Mouse (Mus musculus) intestine, postnatal 0 days (tissue): Measurements from ENCODE around the gene Ypel4. TPM values are rescaled to one million over a fixed set of nuclear protein-coding genes. Genes with fewer than 3 reads are reported as not detected.
A peak's percentile ranks its signal among the peaks of the same experiment; 100 is the strongest.

Experiments used
- ATAC-seq: fragments of 200-750 bp; cut with Nextera tagmentation; 2 replicates; pipeline ENCODE4 v1.8.0; 2017; ENCODE audit warnings: mild to moderate bottlenecking, moderate TSS enrichment, moderate library complexity
- H3K27ac ChIP-seq: fragments of 300-500 bp; sonication (generic); 2 replicates; pipeline ENCODE4 v1.5.1; 2014; ENCODE audit warnings: mild to moderate bottlenecking, low read depth, low read length, moderate library complexity
- H3K27me3 ChIP-seq: fragments of 300-500 bp; sonication (generic); replicated peaks from 2 replicates; pipeline ENCODE4 v1.6.1; 2014; ENCODE audit warnings: low read length, mixed read lengths; ENCODE audit not compliant: control insufficient read depth, insufficient read depth
- H3K36me3 ChIP-seq: fragments of 300-500 bp; sonication (generic); 2 replicates; pipeline ENCODE4 v1.6.1; 2014; ENCODE audit warnings: mild to moderate bottlenecking, moderate library complexity; ENCODE audit not compliant: control insufficient read depth, insufficient read depth
- H3K4me1 ChIP-seq: fragments of 300-500 bp; sonication (generic); replicated peaks from 2 replicates; pipeline ENCODE4 v1.6.1; 2014; ENCODE audit warnings: antibody characterized with exemption, low read length, mixed read lengths; ENCODE audit not compliant: control insufficient read depth, insufficient read depth
- H3K4me2 ChIP-seq: fragments of 300-500 bp; sonication (generic); replicated peaks from 2 replicates; pipeline ENCODE4 v1.6.1; 2014; ENCODE audit warnings: low read depth, mild to moderate bottlenecking, moderate library complexity
- H3K4me3 ChIP-seq: fragments of 300-500 bp; sonication (generic); 2 replicates; pipeline ENCODE4 v1.5.1; 2014; ENCODE audit warnings: low read depth, low read length
- H3K9ac ChIP-seq: fragments of 300-500 bp; sonication (generic); 2 replicates; pipeline ENCODE4 v1.6.1; 2014; ENCODE audit warnings: mild to moderate bottlenecking, low read depth, low read length
- H3K9me3 ChIP-seq: fragments of 300-500 bp; sonication (generic); 2 replicates; pipeline ENCODE4 v1.6.1; 2016; ENCODE audit warnings: mixed run types; ENCODE audit not compliant: control insufficient read depth
- CTCF ChIP-seq: sonication (generic); IDR thresholded peaks from 2 replicates; pipeline ENCODE4 v1.5.1; 2016; ENCODE audit warnings: low read depth, mild to moderate bottlenecking, control low read depth, antibody characterized with exemption, moderate library complexity
- WGBS: fragments of 180-500 bp; shearing (Covaris S2); extraction: QIAGEN DNeasy Blood & Tissue Kit; methylation state at CpG from one replicate; pipeline ENCODE4 v1.1.7; 2014; 5-methylcytosine and 5-hydroxymethylcytosine counted together
- polyA plus RNA-seq: library from polyadenylated mRNA; unstranded; fragments of >200 nt; fragmentation: Nextera tagmentation; extraction: Ambion mirVana; gene quantifications from 2 replicates; pipeline ENCODE4 v1.2.1, GENCODE M21; 2015

The Ypel4 gene
- polyA plus RNA-seq, 1 experiment from 2014 or later = 1.9 TPM

DNA sequence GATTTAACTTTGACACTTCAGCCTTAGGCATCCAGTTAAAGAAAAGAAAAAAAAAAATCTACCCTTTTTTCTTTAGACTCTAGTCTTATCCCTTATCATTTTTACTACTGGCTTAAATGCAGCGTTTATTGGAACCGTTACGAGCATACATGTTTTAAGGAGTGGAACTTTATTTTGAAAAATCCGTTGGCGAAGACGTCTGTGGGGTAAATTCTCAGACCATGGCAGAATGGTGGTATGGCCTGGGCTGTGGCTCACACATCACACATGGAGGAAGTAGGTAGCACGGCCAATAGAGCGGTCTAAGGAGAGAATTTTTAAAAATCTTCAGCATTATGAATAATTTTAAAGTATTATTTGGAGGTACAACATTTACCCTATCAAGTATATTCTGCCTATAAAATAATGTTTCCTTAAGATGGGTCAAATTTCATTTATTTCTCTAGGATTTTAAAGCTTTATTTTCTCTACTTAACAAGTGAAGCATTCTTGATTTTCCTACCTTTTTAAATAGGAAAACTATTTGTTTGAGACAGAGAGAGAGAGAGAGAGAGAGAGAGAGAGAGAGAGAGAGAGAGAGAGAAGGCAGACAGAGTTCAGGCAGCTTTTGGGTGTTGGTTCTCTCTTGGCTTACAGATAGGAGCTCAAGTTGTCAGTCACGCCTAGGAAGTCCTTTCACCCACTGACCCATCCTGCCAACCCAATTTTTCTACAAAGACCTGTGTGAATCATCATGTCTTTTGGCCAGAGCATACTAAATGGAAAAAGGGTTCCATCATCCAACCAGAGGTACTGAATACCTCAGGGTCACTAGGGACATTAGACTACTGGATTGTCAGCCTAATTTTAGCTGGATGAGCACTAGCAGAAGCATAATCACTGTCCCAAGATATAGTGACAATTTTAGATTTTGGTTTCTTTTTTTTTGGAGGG is 17.2 kb upstream of the Ypel4 start:
- H3K27me3 ChIP-seq = no peaks in the 10 kb centered on the region
- no peak for ATAC-seq
- TF ChIP-seq CTCF = no peak
- 0 out of 2 replicates have a peak overlapping the region, but pooled peaks have one; percentile 96 for H3K27ac ChIP-seq
- H3K9ac ChIP-seq = peak overlapping the region; percentile 93; the same call in 1 of the 2 replicates
- 0 out of 2 replicates have a peak, but pooled peaks cover 2% of the 10 kb centered on the region for H3K4me1 ChIP-seq
- H3K9me3 ChIP-seq = no peaks in the 10 kb centered on the region
- WGBS = 24% methylated on average over 9 of the region's 9 CpGs
- H3K4me3 ChIP-seq = peak overlapping the region; percentile 99
- no peaks in the 10 kb centered on the region for H3K36me3 ChIP-seq
- H3K4me2 ChIP-seq = peak overlapping the region; percentile 85

- Histone ChIP-seq H3K27me3 (no peaks in the 10 kb centered on the region), H3K9ac (no peak overlapping the region), H3K27ac (no peak overlapping the region), H3K4me3 (no peak overlapping the region), H3K4me2 (no peak overlapping the region), H3K9me3 (no peaks in the 10 kb centered on the region), H3K4me1 (0 out of 2 replicates have a peak, but pooled peaks cover 2% of the 10 kb centered on the region), H3K36me3 (no peaks in the 10 kb centered on the region)
- no peak for TF ChIP-seq CTCF
- WGBS = 96% methylated on average over 4 of the region's 4 CpGs
- ATAC-seq = no peak
Measured at GRCm38 (mm10) chr2:84717357-84717756, 16.5 kb upstream of the Ypel4 start.

- Histone ChIP-seq H3K4me3 (no peak overlapping the region), H3K9ac (no peak overlapping the region), H3K4me2 (no peak overlapping the region), H3K36me3 (peaks cover 20% of the 10 kb centered on the region; the same call in 1 of the 2 replicates), H3K27ac (no peak overlapping the region), H3K4me1 (0 out of 2 replicates have a peak, but pooled peaks cover 3% of the 10 kb centered on the region), H3K9me3 (no peaks in the 10 kb centered on the region), H3K27me3 (no peaks in the 10 kb centered on the region)
- TF ChIP-seq CTCF = no peak
- 92% methylated on average over 2 of the region's 2 CpGs for WGBS
- no peak for ATAC-seq
Measured at GRCm38 (mm10) chr2:84720718-84721117, 13.1 kb upstream of the Ypel4 start.

- ATAC-seq = no peak
- Histone ChIP-seq H3K27ac (no peak overlapping the region), H3K4me3 (no peak overlapping the region), H3K27me3 (no peaks in the 10 kb centered on the region), H3K9me3 (no peaks in the 10 kb centered on the region), H3K4me2 (no peak overlapping the region), H3K36me3 (peaks cover 21% of the 10 kb centered on the region; the same call in 1 of the 2 replicates), H3K4me1 (0 out of 2 replicates have a peak, but pooled peaks cover 3% of the 10 kb centered on the region), H3K9ac (no peak overlapping the region)
- TF ChIP-seq CTCF = no peak
- WGBS = 78% methylated on average over 3 of the region's 3 CpGs
Measured at GRCm38 (mm10) chr2:84721182-84721581, 12.7 kb upstream of the Ypel4 start.

- Histone ChIP-seq H3K9ac (no peak overlapping the region), H3K27ac (no peak overlapping the region), H3K4me3 (no peak overlapping the region), H3K36me3 (peaks cover 21% of the 10 kb centered on the region; the same call in 1 of the 2 replicates), H3K4me2 (no peak overlapping the region), H3K27me3 (no peaks in the 10 kb centered on the region), H3K4me1 (0 out of 2 replicates have a peak, but pooled peaks cover 3% of the 10 kb centered on the region), H3K9me3 (no peaks in the 10 kb centered on the region)
- TF ChIP-seq CTCF = no peak
- ATAC-seq = no peak
- 94% methylated on average over 14 of the region's 14 CpGs for WGBS
Measured at GRCm38 (mm10) chr2:84723856-84724255, 10.0 kb upstream of the Ypel4 start.

GRCm38 (mm10) chr2:84725770-84726169 is 8.1 kb upstream of the Ypel4 start:
- no peak for TF ChIP-seq CTCF
- peaks cover 21% of the 10 kb centered on the region; the same call in 1 of the 2 replicates for H3K36me3 ChIP-seq
- H3K4me3 ChIP-seq = no peak overlapping the region
- 94% methylated on average over 10 of the region's 10 CpGs for WGBS
- no peaks in the 10 kb centered on the region for H3K27me3 ChIP-seq
- ATAC-seq = no peak
- no peak overlapping the region for H3K9ac ChIP-seq
- H3K9me3 ChIP-seq = no peaks in the 10 kb centered on the region
- peak overlapping the region; percentile 83 for H3K4me2 ChIP-seq
- H3K27ac ChIP-seq = no peak overlapping the region
- H3K4me1 ChIP-seq = 0 out of 2 replicates have a peak, but pooled peaks cover 3% of the 10 kb centered on the region
